Mouse (Mus musculus): ENCODE measurements around the gene Mreg. TPM values are rescaled to one million over a fixed set of nuclear protein-coding genes. Genes with fewer than 3 reads are reported as not detected.
A peak's percentile ranks its signal among the peaks of the same experiment; 100 is the strongest.

The Mreg gene
- polyA plus RNA-seq, 1 experiment from 2014 or later: 2.3 TPM

DNA sequence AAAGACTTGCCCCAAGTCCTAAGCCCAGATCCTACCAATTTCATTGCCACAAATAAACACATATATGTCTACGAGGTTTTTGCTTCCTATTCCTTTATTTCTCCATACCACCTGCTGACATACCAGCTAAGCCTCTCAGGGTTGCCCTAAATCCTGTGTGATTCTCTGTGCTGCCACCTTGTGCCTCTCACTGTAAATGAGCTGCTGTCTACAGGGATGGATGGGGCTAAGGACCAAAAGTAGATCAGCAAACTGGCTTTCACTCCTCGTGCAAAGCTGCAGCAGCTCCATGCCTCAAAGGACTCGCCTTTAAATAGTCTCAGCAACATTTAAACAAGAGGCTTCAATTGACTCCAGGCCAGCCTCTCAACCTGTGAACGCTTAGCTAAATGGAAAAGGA is 7.9 kb upstream of the Mreg start:
- no peaks in the 10 kb centered on the region for H3K4me1 ChIP-seq (ENCODE audit: control insufficient read depth, insufficient read depth, low read length)
- no peaks in the 10 kb centered on the region for H3K9me3 ChIP-seq (ENCODE audit: control insufficient read depth, low read length)
- H3K27ac ChIP-seq (replicated peaks; ENCODE audit: low read depth, low read length): no peak overlapping the region
- H3K27me3 ChIP-seq (ENCODE audit: control insufficient read depth, insufficient read depth, low read length): peaks cover 10% of the 10 kb centered on the region
- no peak overlapping the region for H3K4me2 ChIP-seq (ENCODE audit: low read length)
- no peak for ATAC-seq (ENCODE audit: low FRiP score, low TSS enrichment)
- no peak overlapping the region for H3K9ac ChIP-seq (replicated peaks; ENCODE audit: low read length)
- H3K36me3 ChIP-seq (ENCODE audit: control insufficient read depth, insufficient read depth, low read length): no peaks in the 10 kb centered on the region
- DNase-seq: peak; percentile 72
- 21% methylated on average over 4 of the region's 4 CpGs for WGBS
- H3K4me3 ChIP-seq (replicated peaks; ENCODE audit: low read depth, low read length): no peak overlapping the region

DNA sequence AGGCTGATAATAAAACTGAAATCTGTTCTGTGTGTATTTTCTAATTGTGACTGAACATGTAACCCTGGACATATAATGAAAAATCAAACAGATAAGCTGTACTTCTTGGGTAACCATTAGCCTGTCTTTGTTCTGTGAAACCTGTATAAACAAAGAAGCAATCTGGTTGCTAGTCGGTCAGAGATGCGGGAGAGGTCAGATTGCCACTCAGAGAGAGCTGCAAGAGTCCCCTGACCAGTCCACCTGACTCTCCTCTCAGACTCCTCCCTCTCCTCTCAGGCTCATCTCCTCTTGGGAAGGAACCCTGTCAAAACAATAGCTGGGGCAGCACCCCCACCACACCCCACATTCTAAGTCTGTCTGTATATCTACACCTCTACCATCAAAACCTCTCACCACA is 7.0 kb upstream of the Mreg start:
- WGBS: 58% methylated on average over 2 of the region's 2 CpGs
- no peak overlapping the region for H3K4me2 ChIP-seq (ENCODE audit: low read length)
- no peaks in the 10 kb centered on the region for H3K36me3 ChIP-seq (ENCODE audit: control insufficient read depth, insufficient read depth, low read length)
- H3K4me3 ChIP-seq (replicated peaks; ENCODE audit: low read depth, low read length): no peak overlapping the region
- no peak overlapping the region for H3K27ac ChIP-seq (replicated peaks; ENCODE audit: low read depth, low read length)
- H3K4me1 ChIP-seq (ENCODE audit: control insufficient read depth, insufficient read depth, low read length): no peaks in the 10 kb centered on the region
- ATAC-seq (ENCODE audit: low FRiP score, low TSS enrichment) (no peak), DNase-seq (no peak)
- no peaks in the 10 kb centered on the region for H3K9me3 ChIP-seq (ENCODE audit: control insufficient read depth, low read length)
- H3K27me3 ChIP-seq (ENCODE audit: control insufficient read depth, insufficient read depth, low read length): peaks cover 7% of the 10 kb centered on the region
- H3K9ac ChIP-seq (replicated peaks; ENCODE audit: low read length): no peak overlapping the region

DNA sequence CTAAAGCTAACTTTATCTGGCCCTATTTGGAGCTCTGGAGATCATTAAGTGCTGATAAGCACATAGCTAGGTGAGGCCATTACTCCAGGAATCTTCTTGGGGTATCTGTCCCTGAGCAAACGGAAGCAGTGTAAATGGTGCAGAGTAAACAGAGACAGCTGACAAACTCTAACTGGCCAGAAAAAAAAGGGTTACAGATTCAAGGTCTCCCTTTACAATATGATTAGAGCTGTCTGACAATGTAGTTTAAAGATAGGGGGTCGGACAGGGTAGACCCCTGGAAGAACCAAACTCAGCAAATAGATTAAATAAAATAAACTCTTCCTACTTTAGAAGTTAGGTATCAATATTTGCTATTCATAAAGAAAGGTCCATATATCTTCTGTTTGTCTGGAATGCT is 6.5 kb upstream of the Mreg start:
- Histone ChIP-seq H3K9ac (replicated peaks; ENCODE audit: low read length) (no peak overlapping the region), H3K4me2 (ENCODE audit: low read length) (no peak overlapping the region), H3K27ac (replicated peaks; ENCODE audit: low read depth, low read length) (no peak overlapping the region), H3K4me3 (replicated peaks; ENCODE audit: low read depth, low read length) (no peak overlapping the region), H3K36me3 (ENCODE audit: control insufficient read depth, insufficient read depth, low read length) (no peaks in the 10 kb centered on the region), H3K4me1 (ENCODE audit: control insufficient read depth, insufficient read depth, low read length) (no peaks in the 10 kb centered on the region), H3K9me3 (ENCODE audit: control insufficient read depth, low read length) (no peaks in the 10 kb centered on the region), H3K27me3 (ENCODE audit: control insufficient read depth, insufficient read depth, low read length) (0 out of 2 replicates have a peak, but pooled peaks cover 3% of the 10 kb centered on the region)
- DNase-seq (no peak), ATAC-seq (ENCODE audit: low FRiP score, low TSS enrichment) (no peak)
- 82% methylated on average over 2 of the region's 2 CpGs for WGBS

DNA sequence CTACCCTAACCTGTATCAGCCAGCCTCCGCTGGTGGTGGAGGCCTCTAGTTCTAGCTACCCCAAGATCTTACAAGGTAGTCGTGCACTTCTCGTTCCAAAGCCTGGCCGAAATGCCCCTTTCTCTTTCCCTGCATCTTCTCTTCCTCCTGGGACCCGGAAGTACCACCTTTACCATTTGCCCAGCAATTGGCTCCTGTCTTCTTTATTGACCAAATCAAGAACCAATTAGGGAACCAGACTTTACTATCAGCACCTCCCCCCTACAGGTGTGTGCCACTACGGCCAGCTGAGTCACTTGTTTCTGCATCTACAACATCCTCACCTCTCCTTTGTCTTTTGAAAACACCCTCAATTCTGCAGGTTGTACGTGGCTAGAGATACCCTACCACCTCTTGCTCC is 4.7 kb upstream of the Mreg start:
- no peaks in the 10 kb centered on the region for H3K4me1 ChIP-seq (ENCODE audit: control insufficient read depth, insufficient read depth, low read length)
- no peak overlapping the region for H3K27ac ChIP-seq (replicated peaks; ENCODE audit: low read depth, low read length)
- no peak overlapping the region for H3K4me3 ChIP-seq (replicated peaks; ENCODE audit: low read depth, low read length)
- no peak for DNase-seq
- no peak for ATAC-seq (ENCODE audit: low FRiP score, low TSS enrichment)
- no peaks in the 10 kb centered on the region for H3K9me3 ChIP-seq (ENCODE audit: control insufficient read depth, low read length)
- 91% methylated on average over 7 of the region's 7 CpGs for WGBS
- H3K36me3 ChIP-seq (ENCODE audit: control insufficient read depth, insufficient read depth, low read length): no peaks in the 10 kb centered on the region
- no peak overlapping the region for H3K4me2 ChIP-seq (ENCODE audit: low read length)
- no peak overlapping the region for H3K9ac ChIP-seq (replicated peaks; ENCODE audit: low read length)
- no peaks in the 10 kb centered on the region for H3K27me3 ChIP-seq (ENCODE audit: control insufficient read depth, insufficient read depth, low read length)

DNA sequence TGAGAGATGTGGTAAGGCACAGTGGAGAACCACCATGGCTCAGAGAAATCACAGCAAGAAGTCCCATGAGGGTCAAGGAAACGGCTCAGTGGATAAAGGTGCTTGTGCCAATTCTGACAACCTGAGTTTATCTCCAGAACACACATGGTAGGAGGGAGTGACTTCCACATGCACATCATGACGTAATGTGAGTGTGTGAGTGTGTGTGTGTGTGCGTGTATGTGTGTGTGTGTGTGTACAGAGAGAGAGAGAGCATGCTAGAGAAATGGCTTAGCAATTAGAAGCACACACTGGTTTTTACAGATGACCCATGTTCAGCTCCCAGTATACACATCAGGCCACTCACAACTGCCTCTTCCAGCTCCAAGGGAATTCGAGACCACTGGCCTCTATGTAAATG is 3.1 kb upstream of the Mreg start:
- H3K36me3 ChIP-seq (ENCODE audit: control insufficient read depth, insufficient read depth, low read length): no peaks in the 10 kb centered on the region
- no peak overlapping the region for H3K27ac ChIP-seq (replicated peaks; ENCODE audit: low read depth, low read length)
- WGBS: 86% methylated on average over 4 of the region's 4 CpGs
- 0 out of 2 replicates have a peak, but pooled peaks cover 8% of the 10 kb centered on the region for H3K27me3 ChIP-seq (ENCODE audit: control insufficient read depth, insufficient read depth, low read length)
- no peak for ATAC-seq (ENCODE audit: low FRiP score, low TSS enrichment)
- no peak for DNase-seq
- H3K4me1 ChIP-seq (ENCODE audit: control insufficient read depth, insufficient read depth, low read length): 0 out of 2 replicates have a peak, but pooled peaks cover 4% of the 10 kb centered on the region
- H3K9me3 ChIP-seq (ENCODE audit: control insufficient read depth, low read length): no peaks in the 10 kb centered on the region
- no peak overlapping the region for H3K4me2 ChIP-seq (ENCODE audit: low read length)
- no peak overlapping the region for H3K4me3 ChIP-seq (replicated peaks; ENCODE audit: low read depth, low read length)
- no peak overlapping the region for H3K9ac ChIP-seq (replicated peaks; ENCODE audit: low read length)

DNA sequence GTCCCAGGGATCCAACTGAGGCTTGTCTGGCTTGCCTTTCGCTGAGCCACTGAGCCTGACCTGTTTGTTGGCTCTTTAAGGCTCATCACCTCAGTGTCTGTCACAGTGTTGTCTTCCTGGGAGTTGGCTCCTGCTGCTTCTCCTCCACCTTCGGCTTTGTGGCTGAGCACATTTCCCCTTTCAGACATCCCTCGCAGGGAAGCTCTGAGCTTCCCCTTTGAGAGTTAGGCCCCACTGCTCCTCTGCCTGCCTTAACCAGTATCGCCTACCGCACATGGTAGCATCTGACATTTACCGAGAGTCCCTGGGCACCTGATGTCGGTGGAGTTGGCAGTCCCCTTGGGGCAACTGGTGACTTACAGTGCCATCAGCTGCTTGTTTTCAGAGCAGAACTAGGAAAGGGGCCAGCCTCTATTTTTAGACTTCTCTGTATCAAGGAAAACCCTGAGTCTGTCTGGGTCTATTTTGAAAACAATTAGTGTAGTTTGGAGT is 2.4 kb upstream of the Mreg start:
- no peak overlapping the region for H3K27ac ChIP-seq (replicated peaks; ENCODE audit: low read depth, low read length)
- no peak overlapping the region for H3K4me3 ChIP-seq (replicated peaks; ENCODE audit: low read depth, low read length)
- 0 out of 2 replicates have a peak, but pooled peaks cover 4% of the 10 kb centered on the region for H3K4me1 ChIP-seq (ENCODE audit: control insufficient read depth, insufficient read depth, low read length)
- no peaks in the 10 kb centered on the region for H3K36me3 ChIP-seq (ENCODE audit: control insufficient read depth, insufficient read depth, low read length)
- H3K27me3 ChIP-seq (ENCODE audit: control insufficient read depth, insufficient read depth, low read length): 0 out of 2 replicates have a peak, but pooled peaks cover 8% of the 10 kb centered on the region
- no peak for ATAC-seq (ENCODE audit: low FRiP score, low TSS enrichment)
- no peaks in the 10 kb centered on the region for H3K9me3 ChIP-seq (ENCODE audit: control insufficient read depth, low read length)
- DNase-seq: no peak
- H3K9ac ChIP-seq (replicated peaks; ENCODE audit: low read length): no peak overlapping the region
- WGBS: 59% methylated on average over 7 of the region's 7 CpGs
- H3K4me2 ChIP-seq (ENCODE audit: low read length): no peak overlapping the region

DNA sequence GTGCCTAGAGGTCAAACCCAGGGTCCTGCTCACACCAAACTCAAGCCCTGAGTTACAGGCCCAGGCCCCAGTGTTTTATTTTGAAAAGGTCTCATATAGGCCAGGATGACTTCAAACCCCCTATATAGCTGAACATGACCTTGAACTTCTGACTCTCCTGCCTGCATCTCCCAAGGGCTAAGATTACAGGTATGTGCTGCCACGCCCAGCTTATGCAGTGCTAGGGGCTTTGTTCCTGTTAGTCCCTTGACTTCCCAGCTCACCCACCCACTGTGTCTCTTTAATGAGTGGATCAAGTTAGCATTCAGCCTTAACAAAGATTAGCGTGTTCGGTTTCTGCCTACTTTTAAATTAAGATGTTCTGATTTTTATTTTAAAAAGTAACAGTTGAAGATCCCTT is 1.8 kb upstream of the Mreg start:
- 88% methylated on average over 3 of the region's 3 CpGs for WGBS
- Histone ChIP-seq H3K9me3 (ENCODE audit: control insufficient read depth, low read length) (no peaks in the 10 kb centered on the region), H3K4me1 (ENCODE audit: control insufficient read depth, insufficient read depth, low read length) (0 out of 2 replicates have a peak, but pooled peaks cover 4% of the 10 kb centered on the region), H3K27ac (replicated peaks; ENCODE audit: low read depth, low read length) (no peak overlapping the region), H3K27me3 (ENCODE audit: control insufficient read depth, insufficient read depth, low read length) (0 out of 2 replicates have a peak, but pooled peaks cover 8% of the 10 kb centered on the region), H3K4me3 (replicated peaks; ENCODE audit: low read depth, low read length) (no peak overlapping the region), H3K36me3 (ENCODE audit: control insufficient read depth, insufficient read depth, low read length) (no peaks in the 10 kb centered on the region), H3K9ac (replicated peaks; ENCODE audit: low read length) (no peak overlapping the region), H3K4me2 (ENCODE audit: low read length) (no peak overlapping the region)
- no peak for ATAC-seq (ENCODE audit: low FRiP score, low TSS enrichment)
- no peak for DNase-seq

DNA sequence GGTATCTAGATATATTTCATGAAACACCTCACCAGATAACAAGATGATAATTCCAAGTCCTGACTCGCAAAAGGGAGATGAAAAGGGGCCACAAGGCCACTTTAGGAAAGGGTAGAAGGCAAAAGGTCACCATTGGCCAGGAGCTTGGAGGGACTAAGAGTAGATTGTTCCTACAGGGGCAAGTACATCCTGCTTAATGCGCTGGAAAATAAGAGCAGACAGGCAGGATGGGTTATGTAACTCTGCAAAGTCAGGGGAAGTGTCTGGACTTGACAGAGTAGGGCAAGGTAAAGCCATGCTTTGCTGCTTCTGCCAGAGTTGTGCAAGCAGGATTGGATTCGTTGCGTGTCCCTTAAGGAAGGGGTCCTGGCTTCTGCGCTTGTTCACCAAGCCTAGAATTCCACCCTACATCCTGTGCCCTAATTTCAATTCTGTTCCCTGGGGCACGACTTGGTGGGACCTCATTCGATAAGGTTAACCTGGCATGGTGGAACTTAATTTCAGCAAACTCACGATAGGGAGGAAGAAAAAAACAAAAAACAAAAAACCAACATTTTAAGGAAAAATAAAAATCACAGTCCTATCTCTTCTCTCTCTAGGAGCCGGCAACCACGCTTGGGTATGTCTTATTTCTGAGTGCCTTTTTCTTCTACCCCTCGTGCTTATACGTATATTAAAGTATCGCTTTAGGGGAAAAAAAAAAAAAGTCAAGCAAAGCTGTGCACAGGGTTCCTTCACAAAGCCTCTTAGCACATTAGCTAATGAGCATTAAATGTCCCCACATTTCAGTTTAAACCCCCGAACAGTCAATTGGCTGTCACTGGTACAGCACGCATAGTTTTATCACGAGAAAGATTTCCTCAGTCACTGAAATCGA is 1.1 kb downstream of the Mreg start:
- 0 out of 2 replicates have a peak, but pooled peaks cover 8% of the 10 kb centered on the region for H3K27me3 ChIP-seq (ENCODE audit: control insufficient read depth, insufficient read depth, low read length)
- no peaks in the 10 kb centered on the region for H3K9me3 ChIP-seq (ENCODE audit: control insufficient read depth, low read length)
- ATAC-seq (ENCODE audit: low FRiP score, low TSS enrichment) (no peak), DNase-seq (peak; percentile 18)
- H3K27ac ChIP-seq (replicated peaks; ENCODE audit: low read depth, low read length): no peak overlapping the region
- peak overlapping the region; percentile 77 for H3K4me3 ChIP-seq (replicated peaks; ENCODE audit: low read depth, low read length)
- no peak overlapping the region for H3K9ac ChIP-seq (replicated peaks; ENCODE audit: low read length)
- no peaks in the 10 kb centered on the region for H3K36me3 ChIP-seq (ENCODE audit: control insufficient read depth, insufficient read depth, low read length)
- peak overlapping the region; percentile 99 for H3K4me2 ChIP-seq (ENCODE audit: low read length)
- 0 out of 2 replicates have a peak, but pooled peaks cover 4% of the 10 kb centered on the region for H3K4me1 ChIP-seq (ENCODE audit: control insufficient read depth, insufficient read depth, low read length)
- 24% methylated on average over 17 of the region's 17 CpGs for WGBS

DNA sequence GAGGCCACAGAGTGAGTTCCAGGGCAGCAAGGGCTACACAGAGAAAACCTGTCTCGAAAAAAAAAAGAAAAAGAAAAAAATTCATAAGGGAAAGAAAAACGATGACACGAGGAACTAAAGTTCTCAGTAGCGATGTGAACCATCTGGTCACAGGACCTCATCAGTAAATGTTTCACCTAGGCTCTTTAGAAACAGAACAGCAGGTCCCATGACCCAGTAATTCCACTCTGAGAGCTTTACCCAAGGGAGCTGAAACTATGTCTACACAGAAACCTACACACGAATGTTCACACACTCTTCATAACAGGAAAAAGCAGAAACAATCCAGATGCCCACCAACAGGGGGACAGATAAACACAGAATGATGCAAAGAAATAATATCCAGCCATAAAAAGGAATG is 4.0 kb downstream of the Mreg start:
- no peaks in the 10 kb centered on the region for H3K36me3 ChIP-seq (ENCODE audit: control insufficient read depth, insufficient read depth, low read length)
- ATAC-seq (ENCODE audit: low FRiP score, low TSS enrichment): no peak
- 96% methylated on average over 5 of the region's 5 CpGs for WGBS
- no peak overlapping the region for H3K4me3 ChIP-seq (replicated peaks; ENCODE audit: low read depth, low read length)
- 0 out of 2 replicates have a peak, but pooled peaks cover 8% of the 10 kb centered on the region for H3K27me3 ChIP-seq (ENCODE audit: control insufficient read depth, insufficient read depth, low read length)
- H3K27ac ChIP-seq (replicated peaks; ENCODE audit: low read depth, low read length): no peak overlapping the region
- H3K4me1 ChIP-seq (ENCODE audit: control insufficient read depth, insufficient read depth, low read length): 0 out of 2 replicates have a peak, but pooled peaks cover 4% of the 10 kb centered on the region
- no peaks in the 10 kb centered on the region for H3K9me3 ChIP-seq (ENCODE audit: control insufficient read depth, low read length)
- DNase-seq: no peak
- no peak overlapping the region for H3K9ac ChIP-seq (replicated peaks; ENCODE audit: low read length)
- H3K4me2 ChIP-seq (ENCODE audit: low read length): no peak overlapping the region

Data from midbrain, embryonic 14.5 days (tissue).